Mouse (Mus musculus): ENCODE results near the gene Runx2. TPM values are rescaled to one million over a fixed set of nuclear protein-coding genes. Genes with fewer than 3 reads are reported as not detected.

The Runx2 gene
- polyA plus RNA-seq, 1 experiment from 2014 or later, result 0.41 TPM

DNA sequence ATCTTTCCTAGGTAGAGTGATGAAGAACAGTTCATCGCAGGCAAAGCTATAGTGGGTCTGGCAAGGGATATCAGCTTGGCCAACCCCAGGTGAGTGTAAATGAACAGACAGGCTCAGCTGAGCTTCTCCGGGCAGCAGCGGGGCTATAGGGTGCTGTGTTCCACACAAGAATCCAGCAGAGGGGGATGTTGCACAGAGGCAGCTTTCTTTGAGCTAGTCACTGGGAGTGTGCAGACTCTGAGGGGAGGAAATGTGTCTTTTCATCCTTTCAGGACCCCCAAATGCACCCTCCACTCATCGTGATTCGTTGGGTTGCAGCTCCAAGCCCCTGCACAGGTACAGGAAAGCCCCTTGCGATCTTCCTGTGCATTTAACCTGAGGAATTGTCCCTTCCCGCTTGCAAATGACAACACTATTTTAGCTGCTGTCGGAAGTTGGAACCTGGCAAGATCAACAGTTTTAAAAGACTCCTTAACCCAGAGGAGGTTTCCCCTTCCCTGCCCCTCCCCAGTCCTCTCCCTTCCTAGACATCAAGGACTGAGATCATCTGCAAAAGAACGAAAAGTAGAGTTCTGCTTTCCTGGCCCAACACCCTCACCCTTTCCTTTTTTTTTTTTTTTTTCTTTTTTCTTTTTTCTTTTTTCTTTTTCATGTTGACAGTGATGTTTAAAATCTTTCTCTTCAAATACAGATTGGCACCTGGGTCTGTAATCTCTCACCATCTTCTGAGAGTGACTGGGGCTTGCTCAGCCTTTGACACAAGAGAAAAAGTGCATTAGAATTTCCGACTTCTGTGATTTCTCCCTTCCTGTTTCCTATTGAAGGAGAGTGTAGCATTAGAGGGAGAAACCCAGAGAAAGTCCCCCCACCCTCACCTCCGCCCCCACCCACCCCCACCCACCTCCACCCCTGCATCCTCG, 358.7 kb downstream of the Runx2 start:
- no peaks in the 10 kb centered on the region for H3K4me1 ChIP-seq (replicated peaks)
- no peaks in the 10 kb centered on the region for H3K9me3 ChIP-seq
- WGBS, result 36% methylated on average over 12 of the region's 12 CpGs
- H3K27me3 ChIP-seq, result no peaks in the 10 kb centered on the region
- no peak overlapping the region for H3K4me3 ChIP-seq
- no peak overlapping the region for H3K27ac ChIP-seq (replicated peaks)
- no peak overlapping the region for H3K4me2 ChIP-seq
- peak; percentile 72; the same call in 1 of the 2 replicates for ATAC-seq (ENCODE audit: low FRiP score, low read depth)
- H3K9ac ChIP-seq, result no peak overlapping the region
- no peaks in the 10 kb centered on the region for H3K36me3 ChIP-seq

DNA sequence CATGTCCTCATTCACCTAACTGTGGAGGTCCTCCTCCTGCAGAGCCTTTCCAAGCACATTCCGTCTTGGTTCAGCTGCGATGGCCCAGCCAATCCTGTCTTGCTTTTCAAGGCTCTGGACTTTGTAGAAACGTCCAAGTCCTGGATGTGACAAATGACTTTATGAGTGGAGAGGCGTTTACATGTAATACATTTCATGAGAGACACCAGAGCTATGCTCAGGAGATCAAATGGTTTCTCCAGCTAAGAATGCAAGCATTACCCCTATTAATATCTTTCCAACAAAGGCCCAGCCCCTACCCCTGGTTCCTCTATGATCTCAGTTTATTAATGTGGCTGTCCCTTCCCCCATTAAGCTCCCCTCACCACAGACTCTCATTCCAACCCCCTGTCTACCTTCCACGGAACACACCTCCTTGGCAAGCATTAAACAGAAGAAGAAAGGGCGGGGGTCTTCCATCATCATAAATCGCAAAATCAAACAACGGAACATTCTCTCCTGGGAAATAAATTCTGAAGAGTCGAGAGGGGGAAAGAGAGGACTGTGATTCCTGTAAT, 364.6 kb downstream of the Runx2 start:
- Histone ChIP-seq H3K4me2 (no peak overlapping the region), H3K4me3 (no peak overlapping the region), H3K36me3 (no peaks in the 10 kb centered on the region), H3K27me3 (no peaks in the 10 kb centered on the region), H3K9ac (no peak overlapping the region), H3K9me3 (no peaks in the 10 kb centered on the region), H3K4me1 (replicated peaks) (no peaks in the 10 kb centered on the region), H3K27ac (replicated peaks) (no peak overlapping the region)
- WGBS, result 77% methylated on average over 9 of the region's 9 CpGs
- no peak for ATAC-seq (ENCODE audit: low FRiP score, low read depth)

Other genes starting within 250 kb of the Runx2 start
- gene Supt3, start 37.6 kb downstream of the Runx2 start, polyA plus RNA-seq (2015; fragmentation: Nextera tagmentation; extraction: Ambion mirVana), result 21.2 and 24.1 TPM in 2 replicates